Mouse (Mus musculus) CD8-positive naive resting alpha-beta T cell, adult 2 months (primary cell): ENCODE results near the gene Rbm43.
A peak's percentile ranks its signal among the peaks of the same experiment; 100 is the strongest.

ENCODE experiments used
- DNase-seq, 2 experiments: peaks; one replicate each; pipeline ENCODE4 v3.0.0; 2022; ENCODE audit warnings: low read depth in 2 of 2, low spot score in 2 of 2

The Rbm43 gene

GRCm38 (mm10) chr2:51934574-51935334 is at the start of gene Rbm43:
Gene Rbm43 (minus strand): TSS chr2:51935163.
- DNase-seq = peak; percentile 73 to 79

GRCm38 (mm10) chr2:51982288-51982687 is 47.3 kb upstream of the Rbm43 start:
- no peak for DNase-seq

- DNase-seq = no peak
Measured at GRCm38 (mm10) chr2:51981630-51982029, 46.7 kb upstream of the Rbm43 start.

- peak in 1 of 2 experiments; percentile 8 for DNase-seq
Measured at GRCm38 (mm10) chr2:51973410-51973968, 38.5 kb upstream of the Rbm43 start, which contains the start of gene Nmi. Gene Nmi (minus strand): TSS chr2:51973494.

- DNase-seq = peak; percentile 53 to 63
Measured at GRCm38 (mm10) chr2:51972641-51973409, 37.9 kb upstream of the Rbm43 start.

- peak; percentile 15 to 25 for DNase-seq
Measured at GRCm38 (mm10) chr2:51972142-51972541, 37.2 kb upstream of the Rbm43 start.

DNA sequence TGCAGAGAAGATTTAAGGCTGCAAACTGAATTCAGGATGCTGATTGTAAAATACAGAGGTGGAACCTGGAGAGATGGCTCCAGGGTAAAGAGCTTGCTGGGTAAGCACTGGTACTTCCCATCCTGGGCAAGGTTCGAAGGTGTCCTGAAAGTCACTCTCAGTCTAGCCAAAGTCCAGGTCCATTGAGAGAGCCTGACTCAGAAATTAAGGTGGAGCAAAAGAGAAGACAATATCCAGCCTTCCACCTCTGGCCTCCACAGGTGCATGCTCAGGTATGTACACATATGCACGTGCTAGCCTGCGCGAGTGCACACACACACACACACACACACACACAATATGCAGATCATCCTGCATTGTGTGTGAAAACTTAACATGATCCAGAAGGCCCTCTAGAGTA is 35.9 kb upstream of the Rbm43 start:
- DNase-seq = no peak

- no peak for DNase-seq
Measured at GRCm38 (mm10) chr2:51967288-51967687, 32.3 kb upstream of the Rbm43 start.

DNA sequence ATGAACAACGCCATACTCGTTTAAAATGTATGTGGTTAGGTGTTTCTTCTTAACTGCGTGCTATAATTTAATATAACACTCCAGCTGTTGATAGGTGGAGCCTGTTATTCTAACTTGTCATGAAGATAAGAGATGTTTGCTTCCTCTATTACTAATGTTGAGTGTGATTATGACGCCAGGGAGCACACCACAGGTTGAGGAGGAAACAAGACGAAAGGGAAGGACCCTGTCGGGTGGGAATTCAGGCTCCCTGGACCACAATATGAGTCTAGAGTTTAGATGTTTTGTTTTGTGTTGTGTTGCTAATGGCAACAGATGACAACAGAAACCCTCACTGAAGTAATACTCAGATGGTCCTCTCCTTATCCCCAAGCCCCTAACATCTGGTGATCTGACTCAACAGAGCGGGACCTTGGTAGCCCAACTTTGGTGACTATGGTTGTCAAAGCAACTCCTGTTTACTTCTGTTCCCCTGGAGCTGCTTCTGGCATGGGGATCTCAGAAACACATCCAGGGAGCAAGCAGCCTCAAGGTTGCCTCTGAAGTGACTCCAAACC is 18.8 kb upstream of the Rbm43 start:
- no peak for DNase-seq

- DNase-seq = no peak
Measured at GRCm38 (mm10) chr2:51950876-51951275, 15.9 kb upstream of the Rbm43 start.

DNA sequence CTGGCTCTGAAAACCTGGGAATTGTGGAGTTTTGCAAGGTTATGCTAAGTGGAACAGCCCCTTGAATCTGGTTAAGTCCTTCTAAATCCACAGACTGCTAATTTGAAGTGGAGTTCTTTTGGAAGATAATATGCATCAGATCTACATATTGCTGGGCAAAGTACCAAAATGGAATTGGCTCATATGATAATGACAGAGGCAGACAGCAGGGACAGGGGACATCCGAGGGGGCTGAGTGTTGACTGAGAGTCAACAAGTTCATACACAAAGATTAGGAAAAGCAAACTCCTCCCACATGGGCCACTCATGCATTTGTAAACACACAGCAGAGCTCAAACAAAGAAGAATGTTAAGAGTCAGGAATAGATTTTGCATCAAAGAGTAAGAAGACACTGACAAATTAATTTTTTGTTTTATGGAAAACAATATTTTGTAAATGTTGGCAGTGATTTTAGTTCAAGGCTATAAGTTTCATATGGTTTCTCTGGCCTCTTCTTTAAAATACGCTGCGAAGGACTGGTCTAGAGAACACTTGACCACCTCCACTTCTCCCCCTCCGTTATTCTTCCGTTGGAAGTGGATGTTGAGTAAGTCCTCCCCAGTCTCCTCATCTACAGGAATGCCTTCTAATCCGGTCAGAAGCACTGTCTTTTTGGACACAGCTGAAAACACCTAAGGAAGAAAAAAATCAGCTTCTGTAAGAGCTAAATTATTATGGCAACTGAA is 13.3 kb upstream of the Rbm43 start:
- no peak for DNase-seq

- DNase-seq = no peak
Measured at GRCm38 (mm10) chr2:51945812-51946211, 10.8 kb upstream of the Rbm43 start.

- DNase-seq = no peak
Measured at GRCm38 (mm10) chr2:51941832-51942231, 6.9 kb upstream of the Rbm43 start.

GRCm38 (mm10) chr2:51938750-51939149 is 3.8 kb upstream of the Rbm43 start:
- DNase-seq = no peak

DNA sequence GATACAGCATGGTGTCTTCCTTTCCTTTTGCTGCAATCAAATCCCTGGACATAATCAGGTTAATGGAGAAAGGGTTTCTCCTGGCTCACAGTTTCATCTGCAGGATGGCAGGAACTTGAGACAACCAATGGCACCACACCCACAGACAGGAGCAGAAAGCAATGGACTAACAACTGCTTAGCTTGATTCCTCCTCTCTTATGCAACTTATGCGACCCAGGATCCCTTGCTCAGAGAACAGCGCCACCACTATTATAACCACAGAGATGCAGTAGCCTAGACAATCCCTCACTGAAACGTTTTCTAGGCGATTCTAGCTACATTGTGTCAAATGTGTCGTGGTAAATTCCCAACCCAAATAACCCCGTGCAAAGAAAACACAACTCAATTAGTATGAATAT is 2.0 kb upstream of the Rbm43 start:
- DNase-seq = no peak

- DNase-seq = no peak
Measured at GRCm38 (mm10) chr2:51936585-51936984, 1.6 kb upstream of the Rbm43 start.

- no peak for DNase-seq
Measured at GRCm38 (mm10) chr2:51935921-51936320, 958 bp upstream of the Rbm43 start.

DNA sequence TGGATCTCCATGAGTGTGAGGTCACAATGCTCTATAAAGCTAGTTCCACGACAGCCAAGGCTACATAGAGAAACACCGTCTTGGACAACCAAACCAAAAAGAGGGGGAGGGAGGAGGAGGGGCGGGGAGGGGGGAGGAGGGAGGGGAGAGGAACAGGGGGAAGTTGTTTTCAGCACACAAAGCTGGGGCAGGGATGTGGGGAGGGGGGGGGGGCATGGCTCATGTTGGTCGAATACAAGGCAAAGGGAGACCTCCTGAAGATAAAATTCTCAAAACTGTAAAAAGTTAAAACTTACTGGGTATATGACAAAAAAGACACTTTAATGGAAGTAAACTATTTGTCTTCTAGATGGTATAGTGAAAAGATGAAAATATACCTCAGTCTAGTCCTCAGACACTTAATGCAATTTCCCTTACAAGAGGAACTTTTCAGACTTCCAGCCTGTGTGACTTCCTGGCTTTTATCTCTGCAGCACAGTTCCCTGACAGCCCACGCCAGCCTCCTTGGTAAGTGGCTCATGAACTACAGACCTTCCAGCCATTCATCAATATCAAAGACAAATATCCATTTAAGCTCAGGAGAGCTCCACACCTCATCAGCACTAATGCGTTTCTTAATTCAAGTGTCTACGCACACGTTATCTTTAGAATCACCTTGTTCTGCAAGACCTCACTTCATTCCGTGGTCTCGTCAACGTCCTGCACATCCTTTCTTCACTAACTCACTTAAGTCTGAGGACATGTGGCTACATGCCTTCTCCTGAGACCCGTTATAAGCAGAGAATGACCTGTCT is 1.4 kb downstream of the Rbm43 start:
- no peak for DNase-seq

DNA sequence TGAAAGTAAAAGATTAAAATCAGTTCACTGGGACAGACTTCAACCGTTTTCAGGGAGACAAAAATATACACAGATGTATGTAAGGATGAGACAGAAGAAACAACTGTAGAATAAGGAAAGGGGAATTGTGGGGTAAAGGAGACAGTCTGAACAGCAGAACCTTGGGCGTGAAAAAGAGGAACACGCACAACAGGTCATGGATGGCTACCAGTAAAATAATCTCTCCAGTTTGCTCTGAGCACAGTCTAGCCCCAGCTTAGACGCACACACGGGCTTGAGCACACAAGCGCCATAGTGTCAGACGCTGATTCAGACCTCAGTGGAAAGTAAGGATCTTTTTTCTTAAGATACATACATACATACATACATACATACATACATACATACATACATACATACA is 3.7 kb downstream of the Rbm43 start:
- no peak for DNase-seq

GRCm38 (mm10) chr2:51914944-51915680 is 19.9 kb downstream of the Rbm43 start:
- peak; percentile 5 to 35 for DNase-seq
